Mouse (Mus musculus) CH12.LX (cell line): ENCODE data around the gene St6galnac6. TPM values are rescaled to one million over a fixed set of nuclear protein-coding genes. Genes with fewer than 3 reads are reported as not detected.

Experiments used
- DNase-seq: peaks from one replicate; pipeline ENCODE4 v3.0.0-alpha.2; 2013; ENCODE audit errors: extremely low read depth
- H3K27ac ChIP-seq: 2 replicates; pipeline ENCODE4 v1.5.1; 2012; ENCODE audit warnings: low read depth, mild to moderate bottlenecking, control low read depth, moderate library complexity; ENCODE audit not compliant: insufficient read depth
- H3K27me3 ChIP-seq: replicated peaks from 2 replicates; pipeline ENCODE3; 2012; ENCODE audit warnings: inconsistent platforms
- H3K36me3 ChIP-seq, 2 experiments: replicated peaks in 1 of 2; 2 replicates each; pipeline versions ENCODE3 to v1.6.1; 2012; ENCODE audit warnings: inconsistent platforms in 1 of 2, low read length in 1 of 2, mild to moderate bottlenecking in 1 of 2, mixed read lengths in 1 of 2, moderate library complexity in 1 of 2; ENCODE audit not compliant: control insufficient read depth in 1 of 2, insufficient read depth in 1 of 2
- H3K4me1 ChIP-seq, 2 experiments: 2 replicates each; pipeline ENCODE4 v1.6.1; 2012; ENCODE audit warnings: inconsistent platforms in 1 of 2, moderate library complexity in 1 of 2; ENCODE audit not compliant: insufficient read depth in 2 of 2, control insufficient read depth in 1 of 2
- H3K4me2 ChIP-seq: 2 replicates; pipeline ENCODE4 v1.6.1; 2012; ENCODE audit warnings: low read depth, mild to moderate bottlenecking, control low read depth; ENCODE audit not compliant: poor library complexity, insufficient read depth, severe bottlenecking
- H3K4me3 ChIP-seq, 3 experiments: fragments of 150-350 bp in 1 of 3; sonication (generic) in 1 of 3; replicated peaks in 1 of 3; 2 replicates each; pipeline versions ENCODE3 to v1.5.1; 2011 to 2012; ENCODE audit warnings: low read depth in 2 of 3, low read length in 2 of 3, mild to moderate bottlenecking in 2 of 3, moderate library complexity in 2 of 3, control low read depth in 1 of 3, improper control_type of control experiment in 1 of 3, inconsistent platforms in 1 of 3, mixed read lengths in 1 of 3; ENCODE audit not compliant: poor library complexity in 1 of 3
- H3K79me2 ChIP-seq: replicated peaks from 2 replicates; pipeline ENCODE4 v1.6.1; 2012; ENCODE audit warnings: mild to moderate bottlenecking, moderate library complexity; ENCODE audit not compliant: control insufficient read depth, poor library complexity, insufficient read depth, severe bottlenecking; ENCODE audit errors: extremely low read depth
- H3K9ac ChIP-seq: 2 replicates; pipeline ENCODE4 v1.6.1; 2012; ENCODE audit warnings: low read depth, mild to moderate bottlenecking, control low read depth, moderate library complexity; ENCODE audit not compliant: insufficient read depth
- H3K9me3 ChIP-seq: replicated peaks from 2 replicates; pipeline ENCODE3; 2012; ENCODE audit warnings: low read length, inconsistent platforms, mixed read lengths
- CHD2 ChIP-seq: IDR thresholded peaks from 2 replicates; pipeline ENCODE4 v1.6.1; 2011; ENCODE audit warnings: low read length, improper control_type of control experiment
- CTCF ChIP-seq, 2 experiments: IDR thresholded peaks in 1 of 2; conservative IDR thresholded peaks in 1 of 2; 2 replicates each; pipeline ENCODE4 v1.5.1; 2011 to 2012; ENCODE audit warnings: low read depth in 2 of 2, low read length in 2 of 2, improper control_type of control experiment in 1 of 2, inconsistent platforms in 1 of 2, mild to moderate bottlenecking in 1 of 2, moderate library complexity in 1 of 2
- EP300 ChIP-seq: IDR thresholded peaks from 2 replicates; pipeline ENCODE4 v1.6.1; 2011; ENCODE audit warnings: low read length, improper control_type of control experiment
- ETS1 ChIP-seq: conservative IDR thresholded peaks from 2 replicates; pipeline ENCODE4 v1.6.1; 2012; ENCODE audit warnings: low read depth, mild to moderate bottlenecking, inconsistent platforms, low read length, improper control_type of control experiment, moderate library complexity
- HCFC1 ChIP-seq: IDR thresholded peaks from 2 replicates; pipeline ENCODE4 v1.6.1; 2012; ENCODE audit warnings: low read depth, mild to moderate bottlenecking, inconsistent platforms, low read length, improper control_type of control experiment
- MYC ChIP-seq: IDR thresholded peaks from 2 replicates; pipeline ENCODE4 v1.6.1; 2011; ENCODE audit warnings: low read depth, mild to moderate bottlenecking, improper control_type of control experiment, low read length
- NELFE ChIP-seq: IDR thresholded peaks from 2 replicates; pipeline ENCODE4 v1.6.1; 2011; ENCODE audit warnings: low read depth, low read length, improper control_type of control experiment
- PAX5 ChIP-seq: IDR thresholded peaks from 2 replicates; pipeline ENCODE4 v1.6.1; 2012; ENCODE audit warnings: low read length, inconsistent platforms, mixed read lengths
- RAD21 ChIP-seq: IDR thresholded peaks from 2 replicates; pipeline ENCODE4 v1.6.1; 2011; ENCODE audit warnings: low read depth, mild to moderate bottlenecking, low read length, improper control_type of control experiment, moderate library complexity
- SIN3A ChIP-seq: IDR thresholded peaks from 2 replicates; pipeline ENCODE4 v1.6.1; 2012; ENCODE audit warnings: low read length, improper control_type of control experiment, inconsistent platforms
- SMC3 ChIP-seq: IDR thresholded peaks from 2 replicates; pipeline ENCODE4 v1.6.1; 2011; ENCODE audit warnings: low read depth, low read length, improper control_type of control experiment
- TCF12 ChIP-seq: IDR thresholded peaks from 2 replicates; pipeline ENCODE4 v1.6.1; 2014; ENCODE audit warnings: low read depth, mild to moderate bottlenecking, inconsistent platforms, low read length, improper control_type of control experiment
- UBTF ChIP-seq: IDR thresholded peaks from 2 replicates; pipeline ENCODE4 v1.6.1; 2012; ENCODE audit warnings: low read depth, mild to moderate bottlenecking, inconsistent platforms, low read length, improper control_type of control experiment, moderate library complexity
- USF2 ChIP-seq: conservative IDR thresholded peaks from 2 replicates; pipeline ENCODE4 v1.6.1; 2011; ENCODE audit warnings: low read depth, low read length, improper control_type of control experiment
- ZC3H11A ChIP-seq: IDR thresholded peaks from 2 replicates; pipeline ENCODE4 v1.6.1; 2012; ENCODE audit warnings: low read depth, mild to moderate bottlenecking, inconsistent platforms, low read length, improper control_type of control experiment
- ZMIZ1 ChIP-seq: IDR thresholded peaks from 2 replicates; pipeline ENCODE4 v1.6.1; 2012; ENCODE audit warnings: low read depth, mild to moderate bottlenecking, inconsistent platforms, low read length, improper control_type of control experiment
- dilution Hi-C: fragments of 300-500 bp; cut with MboI; formaldehyde crosslinking; loops from 2 replicates; pipeline ENCODE4 v1.14.3; 2020; ENCODE audit warnings: low sequenced_read_pairs; ENCODE audit not compliant: extremely low pct_unique_long_range_greater_than_20kb, extremely low pct_ligation_motif_present
- in situ Hi-C: fragments of 300-500 bp; cut with MboI; formaldehyde crosslinking; loops from 3 replicates; pipeline ENCODE4 v1.14.3; 2019; ENCODE audit warnings: low sequenced_read_pairs, low pct_ligation_motif_present, low pct_unique_long_range_greater_than_20kb, mixed read lengths
- polyA plus RNA-seq: library from polyadenylated mRNA; unstranded; fragments of >175 nt; gene quantifications from 2 replicates; pipeline ENCODE4 v1.2.1, GENCODE M21; 2012; ENCODE audit warnings: low read depth; ENCODE audit not compliant: insufficient read length
- total RNA-seq, 2 experiments: library from RNA; depleted of rRNA; stranded (reverse); fragments of 300-350 nt in 1 of 2; fragments of >200 nt in 1 of 2; gene quantifications; 2 replicates each; pipeline ENCODE4 v1.2.3; 2012 to 2014

Gene St6galnac6
- total and polyA plus RNA-seq, 3 experiments = 12.9 to 13.9 (median 13.3) TPM

- Histone ChIP-seq H3K9ac (no peak overlapping the region), H3K9me3 (peaks cover 7% of the 10 kb centered on the region), H3K36me3 (peaks cover 42 to 87% of the 10 kb centered on the region in 2 experiments), H3K79me2 (no peaks in the 10 kb centered on the region), H3K27ac (no peak overlapping the region), H3K4me2 (no peak overlapping the region), H3K4me3 (no peak overlapping the region), H3K4me1 (peaks cover 0 to 13% of the 10 kb centered on the region in 2 experiments; a peak in 2 of 4 replicates), H3K27me3 (no peaks in the 10 kb centered on the region)
- dilution Hi-C loops (no loop called here), in situ Hi-C loops (no loop called here)
- DNase-seq = no peak
- no peak for TF ChIP-seq PAX5
- no peak for TF ChIP-seq TCF12
- no peak for TF ChIP-seq UBTF
Observed at GRCm38 (mm10) chr2:32618051-32618450, 18.5 kb downstream of the St6galnac6 start.

DNA sequence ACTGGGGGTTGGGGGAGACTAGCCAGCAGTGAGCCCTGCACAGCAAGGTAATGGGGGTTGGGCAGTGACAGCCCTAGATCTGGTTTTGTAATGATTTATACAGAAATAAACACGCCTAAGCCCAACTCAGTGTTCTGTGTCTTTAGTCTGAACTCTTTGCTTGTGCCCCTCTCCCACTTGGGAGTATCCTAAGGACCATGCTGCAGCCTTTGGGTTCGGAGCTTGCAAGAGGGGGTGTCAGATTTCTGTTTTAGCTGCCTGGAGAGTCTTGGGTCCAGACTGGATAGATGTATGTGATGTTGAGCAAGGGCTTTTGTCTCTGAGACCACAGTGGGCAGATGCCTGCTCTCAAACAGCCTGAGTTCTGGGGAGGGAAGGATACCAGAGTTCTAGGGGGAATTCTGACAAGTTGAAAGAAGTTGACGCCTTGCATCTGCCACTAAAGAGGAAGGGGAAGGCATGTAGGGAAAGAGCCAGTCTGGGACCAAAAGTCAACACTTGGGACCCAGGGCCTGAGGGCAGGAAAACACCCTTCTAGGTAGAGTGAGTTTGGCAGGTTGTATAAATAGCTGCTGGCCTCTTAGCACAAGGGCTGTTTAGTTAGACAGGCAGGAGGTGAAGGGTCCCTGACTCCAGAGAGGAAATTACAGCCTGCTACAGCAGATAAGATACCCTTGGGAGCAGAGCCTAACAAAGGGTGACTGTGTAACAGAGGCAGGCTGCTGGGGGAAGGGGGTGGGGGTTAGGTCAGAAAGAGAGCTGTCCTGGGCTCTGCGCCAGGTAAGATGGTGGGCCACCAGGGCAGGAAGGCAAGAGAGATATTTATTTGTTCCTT is 21.4 kb downstream of the St6galnac6 start:
- Histone ChIP-seq H3K79me2 (no peaks in the 10 kb centered on the region), H3K27me3 (no peaks in the 10 kb centered on the region), H3K27ac (no peak overlapping the region)

GRCm38 (mm10) chr2:32621517-32621859 is 22.0 kb downstream of the St6galnac6 start, which contains the start of gene Ak1:
Gene Ak1, plus strand, starts transcription at chr2:32621758.
- in situ Hi-C loops (no loop called here), dilution Hi-C loops (no loop called here)
- H3K79me2 ChIP-seq = no peaks in the 10 kb centered on the region
- H3K4me2 ChIP-seq = no peak within 1 kb of the TSS
- peaks cover 25 to 58% of the 10 kb centered on the region in 2 experiments for H3K36me3 ChIP-seq
- H3K4me3 ChIP-seq = no peak within 1 kb of the TSS
- TF ChIP-seq ZC3H11A (no peak), ZMIZ1 (no peak), NELFE (no peak), RAD21 (no peak), SMC3 (no peak), EP300 (no peak), CHD2 (no peak), USF2 (no peak)
- H3K9ac ChIP-seq = no peak within 1 kb of the TSS
- H3K27ac ChIP-seq = no peak within 1 kb of the TSS
- no peak for DNase-seq
- no peaks in the 10 kb centered on the region for H3K27me3 ChIP-seq
- H3K4me1 ChIP-seq = peaks cover 6 to 22% of the 10 kb centered on the region in 2 experiments
- H3K9me3 ChIP-seq = peaks cover 7% of the 10 kb centered on the region

More for the DNA sequence above, 21.4 kb downstream of the St6galnac6 start:
- in situ Hi-C loops = no loop called here
- peaks cover 7% of the 10 kb centered on the region for H3K9me3 ChIP-seq
- H3K9ac ChIP-seq = no peak overlapping the region
- peaks cover 27 to 64% of the 10 kb centered on the region in 2 experiments for H3K36me3 ChIP-seq
- H3K4me3 ChIP-seq = no peak overlapping the region
- dilution Hi-C loops = no loop called here
- TF ChIP-seq ZMIZ1 = no peak
- TF ChIP-seq HCFC1 = no peak
- no peak for TF ChIP-seq SIN3A
- TF ChIP-seq MYC = no peak
- TF ChIP-seq CTCF (conservative IDR thresholded peaks at IDR 0.05 in 1 of 2, IDR thresholded peaks at IDR 0.05 in 1 of 2; ENCODE audit: low read depth in 2 of 2, low read length in 2 of 2) = no peak
- TF ChIP-seq ETS1 = no peak
- TF ChIP-seq, all 38 proteins: peak for 0
- Histone ChIP-seq H3K4me2 (no peak overlapping the region), H3K4me1 (peaks cover under 1 to 16% of the 10 kb centered on the region in 2 experiments; a peak in 3 of 4 replicates)
- DNase-seq = no peak
